Mouse (Mus musculus) forebrain, embryonic 14.5 days (tissue): ENCODE measurements around the gene Gm10428. TPM values are rescaled to one million over a fixed set of nuclear protein-coding genes. Genes with fewer than 3 reads are reported as not detected.
A peak's percentile ranks its signal among the peaks of the same experiment; 100 is the strongest.
"Not testable (repeated sequence)": the region's sequence is repeated elsewhere in the genome, so short reads cannot be mapped to it uniquely, and the experiment has no call there.

Source experiments
- ATAC-seq: fragments of 200-750 bp; cut with Nextera tagmentation; 2 replicates; pipeline ENCODE4 v1.8.0; 2017; ENCODE audit warnings: mild to moderate bottlenecking, moderate library complexity
- DNase-seq: peaks from one replicate; pipeline ENCODE4 v3.0.0-alpha.2; 2015; ENCODE audit warnings: low spot score
- H3K27ac ChIP-seq: fragments of 300-500 bp; sonication (generic); 2 replicates; pipeline ENCODE4 v1.5.1; 2014; ENCODE audit warnings: low read depth, mild to moderate bottlenecking, control low read depth, low read length, moderate library complexity
- H3K27me3 ChIP-seq: fragments of 300-500 bp; sonication (generic); replicated peaks from 2 replicates; pipeline ENCODE4 v1.6.1; 2014; ENCODE audit warnings: low read length, control low read depth, mixed read lengths; ENCODE audit not compliant: control insufficient read depth, insufficient read depth
- H3K36me3 ChIP-seq: fragments of 300-500 bp; sonication (generic); 2 replicates; pipeline ENCODE4 v1.6.1; 2014; ENCODE audit warnings: low read length, control low read depth; ENCODE audit not compliant: control insufficient read depth, insufficient read depth
- H3K4me1 ChIP-seq: fragments of 300-500 bp; sonication (generic); 2 replicates; pipeline ENCODE4 v1.6.1; 2014; ENCODE audit warnings: antibody characterized with exemption, low read length, control low read depth; ENCODE audit not compliant: control insufficient read depth, insufficient read depth
- H3K4me2 ChIP-seq: fragments of 300-500 bp; sonication (generic); 2 replicates; pipeline ENCODE4 v1.6.1; 2014; ENCODE audit warnings: mild to moderate bottlenecking, control low read depth, low read length
- H3K4me3 ChIP-seq: fragments of 300-500 bp; sonication (generic); 2 replicates; pipeline ENCODE4 v1.5.1; 2014; ENCODE audit warnings: low read depth, low read length, control low read depth
- H3K9ac ChIP-seq: fragments of 300-500 bp; sonication (generic); 2 replicates; pipeline ENCODE4 v1.6.1; 2014; ENCODE audit warnings: mild to moderate bottlenecking, low read length, control low read depth, moderate library complexity
- H3K9me3 ChIP-seq: fragments of 300-500 bp; sonication (generic); replicated peaks from 2 replicates; pipeline ENCODE4 v1.6.1; 2016; ENCODE audit warnings: low read length, control low read depth, mixed read lengths; ENCODE audit not compliant: control insufficient read depth
- WGBS: fragments of 180-500 bp; shearing (Covaris S2); extraction: QIAGEN DNeasy Blood & Tissue Kit; methylation state at CpG from one replicate; pipeline ENCODE4 v1.1.7; 2014; 5-methylcytosine and 5-hydroxymethylcytosine counted together
- polyA plus RNA-seq: library from polyadenylated mRNA; unstranded; fragments of >200 nt; fragmentation: Nextera tagmentation; extraction: Ambion mirVana; gene quantifications from 2 replicates; pipeline ENCODE4 v1.2.1, GENCODE M21; 2014

The Gm10428 gene
- polyA plus RNA-seq, 1 experiment from 2014 or later = not detected

DNA sequence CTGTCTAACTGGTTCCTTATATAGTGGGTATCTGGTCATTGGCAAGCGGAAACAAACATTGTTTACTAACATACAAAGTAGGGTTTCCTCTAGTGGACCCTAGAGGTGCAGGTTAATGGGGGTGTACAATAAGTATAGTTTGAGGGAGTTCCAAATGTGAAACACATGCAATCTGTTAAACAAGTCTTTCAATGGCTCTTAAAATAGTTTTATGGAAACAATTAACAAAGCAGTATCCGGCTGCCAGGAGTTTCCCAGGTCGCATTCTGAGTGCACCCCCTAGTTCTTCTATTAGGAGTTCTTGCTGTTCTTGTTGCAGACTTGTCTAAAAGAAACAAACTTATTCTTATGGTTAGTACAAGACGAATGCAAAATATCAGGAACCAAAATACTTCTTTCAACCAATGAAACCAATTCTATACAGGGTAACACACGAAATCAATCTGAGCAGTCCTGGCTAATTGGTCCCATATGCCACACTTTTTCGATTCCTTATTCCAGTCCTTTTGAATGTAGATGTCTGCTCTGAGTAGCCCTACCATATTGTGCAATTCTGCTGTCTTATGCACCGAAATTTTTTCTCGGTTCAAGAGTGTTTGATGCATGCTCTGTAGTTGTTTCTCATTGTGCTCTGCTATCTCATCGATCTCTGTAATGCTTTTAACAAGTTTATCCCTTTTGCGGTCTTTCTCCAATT, 10.5 kb upstream of the Gm10428 start:
- no peak for ATAC-seq
- H3K4me2 ChIP-seq = no peak overlapping the region
- H3K27me3 ChIP-seq = no peaks in the 10 kb centered on the region
- H3K9me3 ChIP-seq = no peaks in the 10 kb centered on the region
- no peaks in the 10 kb centered on the region for H3K4me1 ChIP-seq
- H3K36me3 ChIP-seq = no peaks in the 10 kb centered on the region
- DNase-seq = no peak
- H3K9ac ChIP-seq = no peak overlapping the region
- no peak overlapping the region for H3K27ac ChIP-seq
- H3K4me3 ChIP-seq = no peak overlapping the region
- 83% methylated on average over 10 of the region's 10 CpGs for whole genome bisulfite sequencing

DNA sequence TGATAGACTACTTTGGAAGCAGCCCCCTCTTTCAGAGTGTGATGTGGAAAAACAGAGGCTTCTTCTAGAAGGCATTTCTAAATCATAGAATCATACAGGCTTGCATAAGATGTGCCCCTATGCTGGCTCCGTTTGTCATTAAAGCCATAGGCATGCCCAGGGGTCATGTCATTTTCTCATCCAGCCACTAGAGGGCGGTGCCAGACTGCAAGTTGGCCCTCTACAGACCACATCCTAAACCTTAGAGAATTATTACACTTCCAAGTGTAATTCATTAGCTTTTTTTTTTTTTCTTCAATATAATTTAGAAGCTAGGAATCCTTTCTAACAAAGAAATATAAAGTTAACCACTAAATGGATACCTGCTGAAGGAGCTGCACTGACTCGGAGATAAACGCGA, 8.8 kb upstream of the Gm10428 start:
- Histone ChIP-seq H3K9me3 (no peaks in the 10 kb centered on the region), H3K9ac (no peak overlapping the region), H3K27me3 (no peaks in the 10 kb centered on the region), H3K4me3 (no peak overlapping the region), H3K4me2 (no peak overlapping the region), H3K27ac (no peak overlapping the region), H3K36me3 (no peaks in the 10 kb centered on the region), H3K4me1 (no peaks in the 10 kb centered on the region)
- DNase-seq (peak; percentile 85), ATAC-seq (peak; percentile 72)
- WGBS = 53% methylated on average over 5 of the region's 5 CpGs

DNA sequence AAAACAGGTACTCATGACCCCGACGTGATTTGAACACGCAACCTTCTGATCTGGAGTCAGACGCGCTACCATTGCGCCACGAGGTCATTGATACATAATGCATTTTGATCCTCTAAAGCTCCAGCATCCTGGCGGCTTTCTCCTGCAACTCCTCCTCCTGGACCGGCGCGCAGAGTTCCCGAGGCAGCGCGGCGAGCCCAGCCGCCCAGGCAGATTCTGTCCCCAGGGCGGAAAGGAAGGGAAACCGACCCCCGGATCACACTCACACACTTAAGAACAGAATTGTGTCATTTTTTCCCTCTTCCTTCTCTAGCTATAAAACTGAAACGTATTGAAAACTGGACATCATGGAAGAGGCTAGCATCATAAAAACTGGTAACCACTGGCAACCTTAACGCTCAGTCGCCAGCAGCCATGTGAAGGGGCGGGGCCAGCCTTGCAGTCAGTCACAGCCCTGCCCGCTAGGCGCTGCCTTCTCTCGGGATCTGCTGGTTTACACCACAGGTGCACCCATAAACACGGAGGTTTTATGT, 6.8 kb upstream of the Gm10428 start:
- DNase-seq = peak; percentile 69
- peak overlapping the region; percentile 32 for H3K4me3 ChIP-seq
- no peaks in the 10 kb centered on the region for H3K9me3 ChIP-seq
- no peaks in the 10 kb centered on the region for H3K4me1 ChIP-seq
- WGBS = 2% methylated on average over 27 of the region's 27 CpGs
- ATAC-seq = peak; percentile 87
- H3K4me2 ChIP-seq = peak overlapping the region; percentile 62
- H3K27ac ChIP-seq = no peak overlapping the region
- H3K36me3 ChIP-seq = no peaks in the 10 kb centered on the region
- peak overlapping the region; percentile 37 for H3K9ac ChIP-seq
- H3K27me3 ChIP-seq = no peaks in the 10 kb centered on the region

GRCm38 (mm10) chr11:62747227-62747626, 5.7 kb upstream of the Gm10428 start:
- Histone ChIP-seq H3K4me1 (no peaks in the 10 kb centered on the region), H3K27ac (no peak overlapping the region), H3K4me2 (no peak overlapping the region), H3K9me3 (no peaks in the 10 kb centered on the region), H3K27me3 (no peaks in the 10 kb centered on the region), H3K9ac (no peak overlapping the region), H3K36me3 (no peaks in the 10 kb centered on the region), H3K4me3 (no peak overlapping the region)
- DNase-seq (no peak), ATAC-seq (no peak)
- WGBS = 73% methylated on average over 9 of the region's 9 CpGs

DNA sequence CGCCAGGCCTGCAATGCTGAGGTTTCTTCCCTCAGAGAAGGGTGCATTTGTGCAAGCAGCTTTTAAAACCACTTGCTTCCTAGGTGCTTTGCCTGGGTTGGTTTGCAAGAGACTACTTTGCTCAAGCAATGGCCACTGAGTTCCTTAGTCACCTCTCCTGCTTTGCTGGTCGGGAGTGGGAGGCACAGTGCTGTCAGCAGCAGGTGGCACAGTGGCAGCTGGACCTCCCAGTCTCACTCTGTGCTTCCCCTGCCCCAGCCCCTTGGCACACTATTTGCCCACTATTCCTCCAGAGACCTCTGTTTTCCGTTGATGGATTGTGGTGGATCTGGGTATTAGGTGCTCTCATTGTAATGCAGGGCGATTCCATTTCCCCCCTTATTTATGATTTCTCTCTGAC, 4.8 kb upstream of the Gm10428 start:
- Histone ChIP-seq H3K4me3 (no peak overlapping the region), H3K4me1 (no peaks in the 10 kb centered on the region), H3K9me3 (no peaks in the 10 kb centered on the region), H3K27ac (no peak overlapping the region), H3K9ac (no peak overlapping the region), H3K27me3 (no peaks in the 10 kb centered on the region), H3K4me2 (no peak overlapping the region), H3K36me3 (no peaks in the 10 kb centered on the region)
- WGBS = 73% methylated on average over 4 of the region's 4 CpGs
- no peak for ATAC-seq
- DNase-seq = no peak

- not testable (repeated sequence) for H3K9ac ChIP-seq, H3K27me3 ChIP-seq, H3K27ac ChIP-seq, DNase-seq, H3K4me1 ChIP-seq, H3K4me3 ChIP-seq, H3K4me2 ChIP-seq, H3K36me3 ChIP-seq, ATAC-seq, H3K9me3 ChIP-seq
- 94% methylated on average over 13 of the region's 13 CpGs for WGBS
Observed at GRCm38 (mm10) chr11:62749445-62749844, 3.5 kb upstream of the Gm10428 start.

GRCm38 (mm10) chr11:62752191-62752590, 709 bp upstream of the Gm10428 start:
- DNase-seq (no peak), ATAC-seq (no peak)
- WGBS = 53% methylated on average over 11 of the region's 11 CpGs
- Histone ChIP-seq H3K9ac (no peak overlapping the region), H3K9me3 (no peaks in the 10 kb centered on the region), H3K4me3 (no peak overlapping the region), H3K4me2 (no peak overlapping the region), H3K36me3 (no peaks in the 10 kb centered on the region), H3K27me3 (no peaks in the 10 kb centered on the region), H3K27ac (no peak overlapping the region), H3K4me1 (0 out of 2 replicates have a peak, but pooled peaks cover under 1% of the 10 kb centered on the region)

DNA sequence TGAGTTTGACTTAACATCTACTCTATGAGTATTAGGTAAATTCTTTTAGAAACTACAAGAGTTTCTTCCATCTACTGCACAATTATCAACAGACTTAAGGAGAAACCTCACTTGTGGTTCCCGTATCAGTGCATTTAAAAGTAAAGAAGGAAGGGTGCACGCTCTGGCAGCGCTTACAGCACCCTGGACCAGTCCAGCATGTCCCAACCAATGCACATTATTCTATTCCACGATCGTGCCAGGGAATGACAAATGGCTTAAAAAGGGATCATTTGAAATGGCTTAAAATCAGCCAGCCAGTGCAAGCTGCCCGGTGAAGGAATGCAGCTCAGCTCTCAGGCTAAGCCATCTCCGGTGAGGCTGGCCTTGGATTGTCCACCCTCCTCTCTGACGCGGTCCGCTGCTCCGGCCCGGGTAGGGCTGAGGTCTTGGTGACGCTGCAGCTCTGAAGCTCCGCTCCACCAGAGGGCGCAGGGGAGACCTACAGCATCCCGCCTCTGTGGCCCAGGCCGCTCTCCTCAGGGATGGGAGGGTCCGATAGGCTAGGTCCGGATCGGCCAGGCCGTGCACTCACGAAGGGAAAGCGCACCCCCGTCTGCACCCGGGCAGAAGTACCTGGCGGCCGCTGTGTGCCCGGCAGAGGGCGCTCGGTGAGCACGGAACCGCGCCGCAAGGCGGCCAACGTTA, 3.7 kb downstream of the Gm10428 start:
- Histone ChIP-seq H3K9ac (peak overlapping the region; percentile 45), H3K27me3 (no peaks in the 10 kb centered on the region), H3K4me2 (peak overlapping the region; percentile 52), H3K4me1 (0 out of 2 replicates have a peak, but pooled peaks cover 2% of the 10 kb centered on the region), H3K36me3 (no peaks in the 10 kb centered on the region), H3K9me3 (no peaks in the 10 kb centered on the region), H3K4me3 (peak overlapping the region; percentile 26), H3K27ac (no peak overlapping the region)
- peak; percentile 99 for ATAC-seq
- peak; percentile 94 for DNase-seq
- 8% methylated on average over 36 of the region's 36 CpGs for WGBS

DNA sequence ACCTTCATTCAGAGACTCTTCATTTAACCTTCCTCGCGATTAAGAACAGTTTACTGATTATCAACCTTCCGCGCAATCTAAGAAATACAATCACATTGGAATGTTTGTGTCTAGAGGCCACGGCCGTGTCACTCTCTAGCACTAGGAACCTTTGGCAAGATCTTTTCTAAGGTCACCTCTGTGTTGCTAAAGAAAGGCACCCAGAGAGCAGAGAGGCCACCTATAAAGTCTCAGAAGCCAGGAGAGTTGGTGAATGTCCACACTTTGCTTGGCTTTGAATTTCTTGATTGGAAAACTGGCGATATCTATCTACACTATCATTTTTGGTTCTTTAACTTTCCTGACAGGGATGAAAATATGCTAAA, 4.2 kb downstream of the Gm10428 start:
- Histone ChIP-seq H3K9ac (peak overlapping the region; percentile 45), H3K9me3 (no peaks in the 10 kb centered on the region), H3K4me2 (peak overlapping the region; percentile 52), H3K27me3 (no peaks in the 10 kb centered on the region), H3K27ac (no peak overlapping the region), H3K36me3 (no peaks in the 10 kb centered on the region), H3K4me3 (peak overlapping the region; percentile 26), H3K4me1 (0 out of 2 replicates have a peak, but pooled peaks cover 2% of the 10 kb centered on the region)
- ATAC-seq = peak; percentile 51; the same call in 1 of the 2 replicates
- WGBS = 8% methylated on average over 7 of the region's 7 CpGs
- DNase-seq = no peak
